Mouse (Mus musculus) heart, embryonic 16.5 days (tissue): Measurements from ENCODE around the gene Dnah11. TPM values are rescaled to one million over a fixed set of nuclear protein-coding genes. Genes with fewer than 3 reads are reported as not detected.
A peak's percentile ranks its signal among the peaks of the same experiment; 100 is the strongest.

ENCODE experiments used
- ATAC-seq: fragments of 200-750 bp; cut with Nextera tagmentation; replicated peaks from 2 replicates; pipeline ENCODE4 v1.8.0; 2017; ENCODE audit warnings: moderate number of reproducible peaks; ENCODE audit not compliant: insufficient read depth, low FRiP score; ENCODE audit errors: extremely low read depth
- H3K27ac ChIP-seq: fragments of 300-500 bp; sonication (generic); 2 replicates; pipeline ENCODE4 v1.5.1; 2014; ENCODE audit warnings: mild to moderate bottlenecking, low read length, control low read depth, moderate library complexity
- H3K27me3 ChIP-seq: fragments of 300-500 bp; sonication (generic); 2 replicates; pipeline ENCODE4 v1.6.1; 2014; ENCODE audit warnings: low read length, mixed read lengths; ENCODE audit not compliant: control insufficient read depth, insufficient read depth
- H3K36me3 ChIP-seq: fragments of 300-500 bp; sonication (generic); 2 replicates; pipeline ENCODE4 v1.6.1; 2014; ENCODE audit not compliant: control insufficient read depth, insufficient read depth
- H3K4me1 ChIP-seq: fragments of 300-500 bp; sonication (generic); 2 replicates; pipeline ENCODE4 v1.6.1; 2014; ENCODE audit warnings: low read length, mixed read lengths; ENCODE audit not compliant: control insufficient read depth, insufficient read depth
- H3K4me2 ChIP-seq: fragments of 300-500 bp; sonication (generic); 2 replicates; pipeline ENCODE4 v1.6.1; 2014; ENCODE audit warnings: low read depth, mild to moderate bottlenecking, control low read depth, low read length
- H3K4me3 ChIP-seq: fragments of 300-500 bp; sonication (generic); 2 replicates; pipeline ENCODE4 v1.5.1; 2014; ENCODE audit warnings: mild to moderate bottlenecking, control low read depth, low read length
- H3K9ac ChIP-seq: fragments of 300-500 bp; sonication (generic); 2 replicates; pipeline ENCODE4 v1.6.1; 2014; ENCODE audit warnings: low read length, control low read depth
- H3K9me3 ChIP-seq: fragments of 300-500 bp; sonication (generic); replicated peaks from 2 replicates; pipeline ENCODE4 v1.6.1; 2016; ENCODE audit warnings: low read length; ENCODE audit not compliant: control insufficient read depth
- WGBS: fragments of 180-500 bp; shearing (Covaris S2); extraction: QIAGEN DNeasy Blood & Tissue Kit; methylation state at CpG from one replicate; pipeline ENCODE4 v1.1.7; 2014; 5-methylcytosine and 5-hydroxymethylcytosine counted together
- polyA plus RNA-seq: library from polyadenylated mRNA; unstranded; fragments of >200 nt; fragmentation: Nextera tagmentation; extraction: Ambion mirVana; gene quantifications from 2 replicates; pipeline ENCODE4 v1.2.1, GENCODE M21; 2015

Dnah11 gene
- polyA plus RNA-seq, 1 experiment from 2014 or later: 0.01 TPM

GRCm38 (mm10) chr12:118078434-118078989 is 120.3 kb downstream of the Dnah11 start:
- H3K9me3 ChIP-seq: no peaks in the 10 kb centered on the region
- peak overlapping the region; percentile 0 for H3K4me2 ChIP-seq
- H3K4me3 ChIP-seq: no peak overlapping the region
- H3K36me3 ChIP-seq: no peaks in the 10 kb centered on the region
- H3K9ac ChIP-seq: no peak overlapping the region
- no peak overlapping the region for H3K27ac ChIP-seq
- H3K4me1 ChIP-seq: peaks cover 6% of the 10 kb centered on the region; the same call in 1 of the 2 replicates
- WGBS: 34% methylated on average over 9 of the region's 9 CpGs
- peak; percentile 77 for ATAC-seq
- no peaks in the 10 kb centered on the region for H3K27me3 ChIP-seq

GRCm38 (mm10) chr12:118076802-118077201 is 122.0 kb downstream of the Dnah11 start:
- no peak overlapping the region for H3K4me2 ChIP-seq
- no peak overlapping the region for H3K9ac ChIP-seq
- no peaks in the 10 kb centered on the region for H3K9me3 ChIP-seq
- no peak for ATAC-seq
- peaks cover 6% of the 10 kb centered on the region; the same call in 1 of the 2 replicates for H3K4me1 ChIP-seq
- WGBS: 88% methylated on average over 3 of the region's 3 CpGs
- H3K36me3 ChIP-seq: no peaks in the 10 kb centered on the region
- H3K27ac ChIP-seq: no peak overlapping the region
- H3K27me3 ChIP-seq: no peaks in the 10 kb centered on the region
- no peak overlapping the region for H3K4me3 ChIP-seq

- Histone ChIP-seq H3K9me3 (no peaks in the 10 kb centered on the region), H3K36me3 (no peaks in the 10 kb centered on the region), H3K27me3 (no peaks in the 10 kb centered on the region), H3K9ac (no peak overlapping the region), H3K4me1 (no peaks in the 10 kb centered on the region), H3K4me3 (no peak overlapping the region), H3K27ac (no peak overlapping the region), H3K4me2 (no peak overlapping the region)
- WGBS: 84% methylated on average over 3 of the region's 3 CpGs
- no peak for ATAC-seq
Observed at GRCm38 (mm10) chr12:118072181-118072872, 126.5 kb downstream of the Dnah11 start.

GRCm38 (mm10) chr12:118071667-118072066 is 127.2 kb downstream of the Dnah11 start:
- H3K4me2 ChIP-seq: no peak overlapping the region
- H3K27ac ChIP-seq: no peak overlapping the region
- H3K27me3 ChIP-seq: no peaks in the 10 kb centered on the region
- no peaks in the 10 kb centered on the region for H3K9me3 ChIP-seq
- no peak for ATAC-seq
- WGBS: 87% methylated on average over 1 of the region's 1 CpGs
- H3K9ac ChIP-seq: no peak overlapping the region
- no peaks in the 10 kb centered on the region for H3K36me3 ChIP-seq
- H3K4me1 ChIP-seq: no peaks in the 10 kb centered on the region
- H3K4me3 ChIP-seq: no peak overlapping the region

GRCm38 (mm10) chr12:118068785-118069184 is 130.1 kb downstream of the Dnah11 start:
- ATAC-seq: no peak
- Histone ChIP-seq H3K9ac (no peak overlapping the region), H3K9me3 (no peaks in the 10 kb centered on the region), H3K27me3 (no peaks in the 10 kb centered on the region), H3K36me3 (no peaks in the 10 kb centered on the region), H3K4me2 (no peak overlapping the region), H3K4me3 (no peak overlapping the region), H3K27ac (no peak overlapping the region), H3K4me1 (no peaks in the 10 kb centered on the region)
- WGBS: 74% methylated on average over 4 of the region's 4 CpGs

GRCm38 (mm10) chr12:118062343-118062742 is 136.5 kb downstream of the Dnah11 start:
- Histone ChIP-seq H3K27me3 (no peaks in the 10 kb centered on the region; the same call in 1 of the 2 replicates), H3K27ac (no peak overlapping the region), H3K4me1 (no peaks in the 10 kb centered on the region), H3K36me3 (no peaks in the 10 kb centered on the region), H3K4me2 (no peak overlapping the region), H3K9me3 (no peaks in the 10 kb centered on the region), H3K9ac (no peak overlapping the region), H3K4me3 (no peak overlapping the region)
- WGBS: 91% methylated on average over 6 of the region's 6 CpGs
- ATAC-seq: no peak

GRCm38 (mm10) chr12:118056876-118057275 is 142.0 kb downstream of the Dnah11 start:
- H3K9ac ChIP-seq: no peak overlapping the region
- no peak overlapping the region for H3K27ac ChIP-seq
- H3K4me1 ChIP-seq: no peaks in the 10 kb centered on the region
- no peaks in the 10 kb centered on the region; the same call in 1 of the 2 replicates for H3K27me3 ChIP-seq
- 78% methylated on average over 10 of the region's 10 CpGs for WGBS
- ATAC-seq: no peak
- no peak overlapping the region for H3K4me2 ChIP-seq
- H3K36me3 ChIP-seq: no peaks in the 10 kb centered on the region
- H3K4me3 ChIP-seq: no peak overlapping the region
- no peaks in the 10 kb centered on the region for H3K9me3 ChIP-seq

- no peak overlapping the region for H3K9ac ChIP-seq
- no peak overlapping the region for H3K4me2 ChIP-seq
- no peak overlapping the region for H3K4me3 ChIP-seq
- H3K36me3 ChIP-seq: no peaks in the 10 kb centered on the region
- peaks cover 5% of the 10 kb centered on the region; the same call in 1 of the 2 replicates for H3K4me1 ChIP-seq
- no peaks in the 10 kb centered on the region for H3K9me3 ChIP-seq
- no peak overlapping the region for H3K27ac ChIP-seq
- no peaks in the 10 kb centered on the region for H3K27me3 ChIP-seq
- ATAC-seq: no peak
- WGBS: 87% methylated on average over 4 of the region's 4 CpGs
Observed at GRCm38 (mm10) chr12:118045381-118045780, 153.5 kb downstream of the Dnah11 start.

GRCm38 (mm10) chr12:118043130-118043647 is 155.7 kb downstream of the Dnah11 start:
- H3K36me3 ChIP-seq: no peaks in the 10 kb centered on the region
- no peaks in the 10 kb centered on the region for H3K27me3 ChIP-seq
- WGBS: 91% methylated on average over 1 of the region's 1 CpGs
- no peak overlapping the region for H3K4me3 ChIP-seq
- H3K9me3 ChIP-seq: no peaks in the 10 kb centered on the region
- ATAC-seq: no peak
- no peak overlapping the region for H3K4me2 ChIP-seq
- H3K4me1 ChIP-seq: no peaks in the 10 kb centered on the region
- H3K27ac ChIP-seq: no peak overlapping the region
- H3K9ac ChIP-seq: no peak overlapping the region
